Mouse (Mus musculus) gonadal fat pad, adult 2 months (tissue): Measurements from ENCODE around the gene Qprt. TPM values are rescaled to one million over a fixed set of nuclear protein-coding genes. Genes with fewer than 3 reads are reported as not detected.

Source experiments
- DNase-seq: peaks from one replicate; pipeline ENCODE4 v3.0.0-alpha.2; 2012; ENCODE audit warnings: low read depth
- polyA plus RNA-seq: library from polyadenylated mRNA; depleted of rRNA; stranded (reverse); fragments of >200 nt; gene quantifications from 2 replicates; pipeline ENCODE4 v1.2.3, GENCODE M21; 2012

Qprt gene
- polyA plus RNA-seq, 1 experiment: 2.1 TPM

DNA sequence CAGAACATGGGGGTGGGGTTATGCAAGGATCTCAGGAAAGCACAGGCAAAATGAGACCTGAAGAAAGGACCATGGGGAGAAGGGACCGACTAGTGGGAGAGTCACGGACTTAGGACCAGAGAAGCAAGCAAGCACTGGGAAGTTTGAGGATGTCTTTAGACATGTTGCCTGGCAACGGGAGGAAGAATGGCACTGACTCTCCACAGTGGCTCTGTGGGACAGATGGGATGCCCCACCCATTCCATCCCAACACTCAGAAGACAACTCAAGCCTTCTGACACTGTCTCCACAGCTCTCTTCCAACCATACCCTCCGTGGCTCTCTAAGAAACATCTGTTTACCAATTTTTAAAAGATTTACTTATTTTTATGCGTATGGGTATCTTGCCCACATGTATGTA, 11.1 kb upstream of the Qprt start:
- DNase-seq: no peak

- DNase-seq: no peak
These were observed 7.6 kb upstream of the Qprt start for GRCm38 (mm10) chr7:127129638-127130037.

DNA sequence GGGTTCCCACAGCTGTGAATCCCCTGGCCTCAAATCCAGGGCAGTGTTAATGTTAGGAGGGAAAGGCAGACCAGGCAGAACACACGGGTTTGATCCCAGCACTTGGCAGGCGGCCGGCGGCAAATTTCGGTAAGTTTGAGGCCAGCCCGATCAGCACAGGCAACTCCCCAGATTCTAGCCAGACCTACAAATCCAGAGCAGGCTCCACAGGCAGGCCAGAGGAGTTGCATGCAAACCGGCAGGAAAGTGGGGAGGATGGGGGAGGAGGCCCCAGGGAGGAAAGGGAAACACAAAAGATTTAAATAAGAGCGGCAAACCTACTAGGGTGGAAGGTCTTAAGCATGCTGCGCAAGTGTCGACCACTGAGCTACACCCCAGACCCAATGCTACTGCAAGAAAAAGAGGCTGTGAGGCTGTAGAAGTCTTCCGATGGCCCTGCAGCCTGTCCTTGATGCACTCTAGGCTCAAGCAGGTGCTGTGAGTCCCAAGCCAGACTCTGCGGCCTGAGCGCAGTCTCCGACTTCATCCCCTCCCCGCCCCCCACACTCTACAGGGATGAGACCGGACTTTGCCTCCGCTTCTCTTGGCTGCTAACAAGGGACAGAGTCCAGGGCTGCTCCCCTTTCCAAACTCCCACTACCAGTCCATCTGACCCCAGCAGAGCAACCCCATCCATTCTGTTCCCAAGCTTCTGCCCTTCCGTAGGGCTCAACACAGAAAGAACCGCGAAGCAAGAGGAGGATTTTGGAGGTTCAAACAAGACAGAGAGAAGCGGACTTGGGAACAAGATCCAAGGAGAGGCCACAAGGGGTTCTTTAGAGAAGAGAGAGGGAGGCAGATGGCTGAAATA, 740 bp downstream of the Qprt start:
- no peak for DNase-seq

- no peak for DNase-seq
These were observed 3.2 kb downstream of the Qprt start for GRCm38 (mm10) chr7:127118671-127119445.

DNA sequence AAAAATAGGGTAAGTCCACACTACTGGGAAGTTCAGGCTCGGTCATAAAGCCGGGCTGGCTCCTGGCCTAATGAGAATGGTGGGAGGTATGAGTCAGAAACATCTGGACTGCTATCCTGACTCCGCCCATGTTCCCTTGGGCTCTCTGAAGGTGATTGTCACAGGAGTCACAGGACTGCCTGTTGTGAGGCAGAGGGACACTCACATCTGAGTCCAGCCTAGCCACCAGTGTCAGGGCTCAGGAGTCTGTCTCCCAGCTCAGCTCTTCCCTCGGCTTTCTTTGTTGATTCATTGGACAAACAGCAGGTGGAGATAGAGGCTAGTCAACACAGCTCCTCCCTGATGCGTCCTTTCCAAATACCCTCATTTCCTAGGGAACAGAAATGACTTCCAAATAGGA, 4.1 kb downstream of the Qprt start:
- DNase-seq: no peak

GRCm38 (mm10) chr7:127116331-127116935, 5.6 kb downstream of the Qprt start:
- DNase-seq: no peak

GRCm38 (mm10) chr7:127114920-127115319, 7.1 kb downstream of the Qprt start:
- no peak for DNase-seq

GRCm38 (mm10) chr7:127113614-127114259, 8.3 kb downstream of the Qprt start:
- no peak for DNase-seq

DNA sequence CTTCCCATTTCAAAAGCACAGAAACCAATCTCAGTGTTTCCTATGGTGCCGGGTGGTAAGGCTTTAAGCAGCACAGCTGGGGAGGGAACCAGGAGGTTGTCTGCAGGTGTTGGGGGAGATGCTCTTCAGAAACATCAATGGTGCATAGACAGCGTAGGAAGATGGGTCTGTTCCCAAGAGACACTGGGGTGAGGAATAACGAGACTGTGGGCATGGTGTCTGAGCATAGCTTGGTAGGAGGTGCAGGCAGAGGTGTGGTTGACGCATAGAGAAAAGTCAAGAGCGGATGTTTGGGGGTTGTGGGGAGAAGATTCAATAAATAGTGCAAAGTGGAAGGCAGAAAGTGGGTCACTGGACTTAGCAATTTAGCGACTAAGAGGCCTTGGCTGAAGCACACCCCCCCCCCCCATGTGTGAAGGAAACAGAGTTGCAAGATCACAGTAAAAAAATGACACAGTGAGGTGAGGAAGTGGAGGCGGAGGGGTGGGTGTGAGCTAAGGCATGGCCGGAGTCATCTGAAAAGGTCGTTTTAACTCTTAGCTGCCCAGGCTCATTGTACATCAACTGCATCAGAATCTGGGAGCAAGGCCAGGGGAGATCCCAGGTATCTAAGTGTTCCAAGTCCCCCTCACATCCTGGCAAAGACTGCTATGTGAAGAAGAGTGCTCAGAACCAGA, 9.0 kb downstream of the Qprt start:
- DNase-seq: no peak

DNA sequence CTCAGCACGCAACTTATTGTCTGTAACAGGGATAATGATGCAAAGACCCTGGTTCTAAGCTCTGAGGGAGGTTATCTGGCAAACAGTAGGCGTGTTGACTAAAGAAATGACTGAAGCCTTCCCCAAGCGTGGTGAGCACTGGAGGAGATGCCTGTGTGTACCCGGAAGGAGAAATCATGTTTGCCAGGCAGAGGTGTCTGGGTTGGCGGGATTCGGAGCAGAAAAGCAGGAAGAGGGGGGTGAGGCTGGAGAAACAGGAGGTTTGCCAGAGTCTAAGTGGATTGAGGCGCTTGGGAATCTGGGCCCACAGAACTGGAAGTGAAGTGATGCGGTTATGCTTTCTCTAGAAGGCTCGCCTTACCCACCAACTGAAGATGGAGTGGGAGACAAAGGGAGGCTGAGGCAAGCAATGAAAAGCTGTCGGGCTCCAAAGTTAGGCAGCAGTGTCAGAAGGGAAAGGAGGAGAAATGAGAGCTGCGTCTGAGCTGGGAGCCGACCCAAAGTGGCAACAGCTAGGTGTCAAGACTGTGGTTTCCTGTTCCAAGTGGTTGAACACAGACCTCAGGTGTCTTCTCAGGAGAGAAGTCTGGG, 9.7 kb downstream of the Qprt start:
- no peak for DNase-seq

DNA sequence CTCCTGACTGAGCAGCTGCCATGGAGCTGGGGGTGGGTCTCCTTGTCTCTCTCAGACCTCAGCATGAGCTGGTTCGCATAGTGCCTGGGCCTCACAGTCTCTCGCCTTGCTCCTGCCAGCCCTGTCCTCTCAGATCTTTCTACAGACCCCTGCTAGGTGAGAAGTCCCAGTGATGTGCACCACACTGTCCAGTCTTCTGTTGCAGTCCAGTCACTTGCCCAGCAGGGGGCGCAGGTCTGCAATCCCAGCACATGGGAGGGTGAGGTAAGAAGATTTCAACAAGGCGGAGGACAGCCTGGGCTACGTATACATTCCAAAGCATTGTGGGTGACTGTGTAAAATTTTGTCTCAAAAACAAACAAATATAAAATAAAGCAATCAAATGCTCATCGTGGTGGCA, 10.6 kb downstream of the Qprt start:
- DNase-seq: no peak

DNA sequence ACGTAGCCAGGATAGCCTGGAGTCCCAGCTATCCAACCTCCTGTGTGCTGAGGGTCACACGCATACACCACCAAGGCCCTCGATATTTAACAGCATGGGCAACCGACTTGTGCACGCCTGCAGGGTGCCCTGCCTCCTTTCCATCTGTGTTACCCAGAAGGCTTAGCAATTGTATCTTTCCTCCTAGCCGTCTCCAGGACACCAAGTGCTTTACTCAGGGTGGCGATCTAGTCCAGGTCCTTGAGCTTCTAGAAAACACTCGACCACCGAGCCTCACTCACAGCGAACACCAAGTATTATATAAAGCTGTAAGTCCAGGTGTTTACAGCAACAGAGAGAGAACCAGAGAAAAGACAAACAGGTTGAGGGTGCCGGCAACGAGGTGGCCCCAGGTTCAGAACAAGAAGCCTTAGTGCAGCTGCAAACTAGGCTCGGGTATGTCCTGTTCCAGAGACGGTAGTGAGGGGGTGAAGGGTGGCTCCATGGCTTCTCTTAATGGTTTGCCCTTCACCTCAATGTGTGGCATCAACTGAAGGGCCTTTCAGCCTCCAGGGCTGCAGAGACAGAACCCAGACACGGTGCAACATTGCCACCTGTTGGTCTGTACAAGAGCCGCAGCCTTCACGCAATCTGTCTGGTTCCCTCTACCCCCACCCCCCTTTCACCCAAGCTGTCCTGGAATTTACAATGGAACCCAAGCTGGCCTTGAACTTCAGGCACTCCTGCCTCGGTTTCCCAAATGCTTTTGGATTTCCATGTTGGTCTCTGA, 11.6 kb downstream of the Qprt start:
- DNase-seq: no peak

GRCm38 (mm10) chr7:127105551-127105950, 16.5 kb downstream of the Qprt start:
- no peak for DNase-seq

- DNase-seq: peak; percentile 34
These were observed 17.3 kb downstream of the Qprt start for GRCm38 (mm10) chr7:127104560-127105332.

DNA sequence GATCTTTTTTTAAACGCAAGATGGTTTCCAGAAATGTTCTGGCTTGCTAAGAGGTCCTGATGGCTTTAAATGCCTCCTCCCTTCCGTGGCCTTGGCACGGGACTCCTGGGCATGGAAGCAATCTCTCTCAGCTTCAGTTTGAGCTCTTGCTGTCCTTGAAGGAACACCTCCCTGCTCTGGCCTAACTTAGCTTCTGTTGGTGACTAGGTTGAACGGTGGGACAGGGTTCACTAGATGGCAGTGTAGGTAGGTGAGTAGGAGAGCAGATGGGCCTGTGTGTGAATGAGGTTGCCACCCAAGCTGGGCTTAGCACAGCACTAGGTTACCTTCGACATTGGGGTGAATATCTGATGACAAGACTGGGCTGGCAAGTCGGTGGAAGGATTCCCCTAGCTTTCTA, 18.1 kb downstream of the Qprt start:
- no peak for DNase-seq

- no peak for DNase-seq
These were observed 19.9 kb downstream of the Qprt start for GRCm38 (mm10) chr7:127102148-127102547.

GRCm38 (mm10) chr7:127101451-127102016, 20.5 kb downstream of the Qprt start:
- no peak for DNase-seq

- DNase-seq: no peak
These were observed 22.5 kb downstream of the Qprt start for GRCm38 (mm10) chr7:127099528-127099927.

GRCm38 (mm10) chr7:127098950-127099349, 23.1 kb downstream of the Qprt start:
- no peak for DNase-seq
